Mouse (Mus musculus) subcutaneous adipose tissue, adult 2 months (tissue): ENCODE data around the gene Sfrp2. TPM values are rescaled to one million over a fixed set of nuclear protein-coding genes. Genes with fewer than 3 reads are reported as not detected.

Experiments used
- polyA plus RNA-seq: library from polyadenylated mRNA; depleted of rRNA; stranded (reverse); fragments of >200 nt; gene quantifications from 2 replicates; pipeline ENCODE4 v1.2.3, GENCODE M21; 2012; ENCODE audit warnings: low replicate concordance; rRNA removed

Sfrp2 gene
- 63.5 and 201 TPM in 2 replicates for polyA plus RNA-seq

GRCm38 (mm10) chr3:83765871-83766725, at the start of gene Sfrp2:
Gene Sfrp2 (plus strand): TSS chr3:83766321.

Other genes starting within 250 kb of the Sfrp2 start
- gene Tlr2, start 75.4 kb downstream of the Sfrp2 start, polyA plus RNA-seq, result 3.6 and 8.1 TPM in 2 replicates